Mouse (Mus musculus) CH12.LX (cell line): ENCODE results near the gene Zfp560.
"Not testable (repeated sequence)": the region's sequence is repeated elsewhere in the genome, so short reads cannot be mapped to it uniquely, and the experiment has no call there.

Experiments used
- CTCF ChIP-seq, 2 experiments: IDR thresholded peaks in 1 of 2; conservative IDR thresholded peaks in 1 of 2; 2 replicates each; pipeline ENCODE4 v1.5.1; 2011 to 2012; ENCODE audit warnings: low read depth in 2 of 2, low read length in 2 of 2, improper control_type of control experiment in 1 of 2, inconsistent platforms in 1 of 2, mild to moderate bottlenecking in 1 of 2, moderate library complexity in 1 of 2
- IRF4 ChIP-seq: IDR thresholded peaks from 2 replicates; pipeline ENCODE4 v1.6.1; 2014; ENCODE audit warnings: low read depth, mild to moderate bottlenecking, inconsistent platforms, low read length, improper control_type of control experiment
- JUND ChIP-seq: conservative IDR thresholded peaks from 2 replicates; pipeline ENCODE4 v1.6.1; 2011; ENCODE audit warnings: low read depth, low read length, improper control_type of control experiment
- MAX ChIP-seq: IDR thresholded peaks from 2 replicates; pipeline ENCODE4 v1.6.1; 2011; ENCODE audit warnings: low read length, improper control_type of control experiment
- MXI1 ChIP-seq: IDR thresholded peaks from 2 replicates; pipeline ENCODE4 v1.6.1; 2011; ENCODE audit warnings: mild to moderate bottlenecking, low read depth, low read length, improper control_type of control experiment
- MYC ChIP-seq: IDR thresholded peaks from 2 replicates; pipeline ENCODE4 v1.6.1; 2011; ENCODE audit warnings: low read depth, mild to moderate bottlenecking, improper control_type of control experiment, low read length
- NRF1 ChIP-seq: IDR thresholded peaks from 2 replicates; pipeline ENCODE4 v1.6.1; 2014; ENCODE audit warnings: low read depth, mild to moderate bottlenecking, inconsistent platforms, low read length, improper control_type of control experiment, moderate library complexity
- POLR2A ChIP-seq: IDR thresholded peaks from 2 replicates; pipeline ENCODE4 v1.6.1; 2011; ENCODE audit warnings: low read depth, mild to moderate bottlenecking, improper control_type of control experiment, low read length
- SIN3A ChIP-seq: IDR thresholded peaks from 2 replicates; pipeline ENCODE4 v1.6.1; 2012; ENCODE audit warnings: low read length, improper control_type of control experiment, inconsistent platforms
- ZC3H11A ChIP-seq: IDR thresholded peaks from 2 replicates; pipeline ENCODE4 v1.6.1; 2012; ENCODE audit warnings: low read depth, mild to moderate bottlenecking, inconsistent platforms, low read length, improper control_type of control experiment

DNA sequence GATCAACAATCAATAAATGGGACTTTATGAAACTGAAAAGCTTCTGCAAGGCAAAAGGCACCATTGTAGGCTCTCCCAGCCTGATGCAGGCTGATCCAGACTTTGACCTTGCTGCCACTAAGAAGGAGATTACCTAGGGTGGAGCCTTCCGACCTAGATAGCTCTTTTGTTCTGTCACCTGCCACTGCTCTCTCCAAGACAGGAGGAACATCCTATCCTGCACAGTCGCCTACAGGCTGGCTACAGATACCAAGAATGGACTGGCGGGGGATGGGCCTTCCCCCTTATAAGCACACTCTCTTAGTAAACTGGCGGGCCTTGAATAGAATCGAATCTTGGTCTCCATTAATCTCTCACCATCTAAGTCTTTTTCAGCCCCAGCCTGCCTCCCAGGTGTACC, 89.4 kb downstream of the Zfp560 start:
- not testable (repeated sequence) for TF ChIP-seq MYC; IRF4; JUND; MXI1; NRF1; ZC3H11A; MAX; CTCF (conservative IDR thresholded peaks at IDR 0.05 in 1 of 2, IDR thresholded peaks at IDR 0.05 in 1 of 2; ENCODE audit: low read depth in 2 of 2, low read length in 2 of 2); SIN3A; POLR2A
